Mouse (Mus musculus) erythroblast, embryonic 14.5 days (primary cell): ENCODE measurements around the gene 2510009E07Rik.

Experiments
- GATA1 ChIP-seq: IDR thresholded peaks from 2 replicates; pipeline ENCODE4 v1.6.1; 2012; ENCODE audit warnings: low read length, inconsistent platforms, mixed read lengths
- TAL1 ChIP-seq: IDR thresholded peaks from 3 replicates; pipeline ENCODE4 v1.6.1; 2012; ENCODE audit warnings: low read length, inconsistent platforms, mixed read lengths

GRCm38 (mm10) chr16:21743401-21743800 lies 48.9 kb upstream of the 2510009E07Rik start:
- TF ChIP-seq GATA1 (no peak), TAL1 (no peak)
